Mouse (Mus musculus): ENCODE data around the gene Nbea.

DNA sequence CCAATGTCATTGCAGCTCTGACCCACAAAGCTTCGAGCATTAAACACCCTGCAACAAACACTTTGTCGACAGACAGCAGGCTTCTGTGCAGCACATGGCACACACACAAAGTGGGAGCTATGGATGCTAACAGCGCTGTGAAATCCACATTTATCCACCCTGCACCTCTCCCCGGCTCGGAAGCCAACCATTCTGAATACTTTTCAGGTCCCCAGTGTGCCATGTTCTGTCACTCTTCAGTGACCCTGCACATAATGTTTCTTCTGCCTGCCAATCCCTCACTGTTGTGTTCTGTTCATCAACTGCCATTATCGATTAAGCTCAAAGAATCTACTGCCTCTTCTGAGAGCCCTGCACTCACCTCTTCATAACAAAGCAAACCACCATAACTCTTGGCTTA, 449.8 kb downstream of the Nbea start:
- no peak for TF ChIP-seq CTCF (conservative IDR thresholded peaks at IDR 0.05; ENCODE audit: insufficient read depth, insufficient read length, low read depth, low read length)
- TF ChIP-seq POLR2A (IDR thresholded peaks at IDR 0.05; ENCODE audit: low read depth, low read length) = no peak
